Mouse (Mus musculus) T-helper 17 cell (primary cell): Measurements from ENCODE around the gene Cnot2.

Source experiments
- in situ Hi-C, 2 experiments: fragments of 300-600 bp; cut with MboI, MseI; formaldehyde crosslinking; loops; 1 replicate in 1 of 2; 2 replicates in 1 of 2; pipeline ENCODE4 v1.15.1; 2025; ENCODE audit warnings: high pct_unique_total_duplicates in 2 of 2

Gene Cnot2

GRCm38 (mm10) chr10:116440088-116440487 is 141.2 kb downstream of the Cnot2 start:
- in situ Hi-C loops = loop anchor here in 1 of 2 experiments (10.0 kb wide), 1 partner anchor 335 kb away; no protein-coding TSS in a partner anchor

GRCm38 (mm10) chr10:116435455-116435854 is 145.9 kb downstream of the Cnot2 start:
- in situ Hi-C loops = no loop called here
